Mouse (Mus musculus): Measurements from ENCODE around the gene Chst8.

Chst8 gene

GRCm38 (mm10) chr7:34812531-34813111 is at the start of gene Chst8:
Chst8 (minus strand) TSS chr7:34812711.
- DNase-seq (ENCODE audit: low read depth, low spot score), result peak; percentile 74

- DNase-seq (ENCODE audit: low read depth, low spot score), result no peak
Observed at GRCm38 (mm10) chr7:34858291-34858690, 45.8 kb upstream of the Chst8 start.

GRCm38 (mm10) chr7:34854781-34855352 is 42.4 kb upstream of the Chst8 start:
- DNase-seq (ENCODE audit: low read depth, low spot score), result no peak

- no peak for DNase-seq (ENCODE audit: low read depth, low spot score)
Observed at GRCm38 (mm10) chr7:34853393-34853792, 40.9 kb upstream of the Chst8 start.

- peak; percentile 30 for DNase-seq (ENCODE audit: low read depth, low spot score)
Observed at GRCm38 (mm10) chr7:34849660-34850059, 37.1 kb upstream of the Chst8 start.

- no peak for DNase-seq (ENCODE audit: low read depth, low spot score)
Observed at GRCm38 (mm10) chr7:34848811-34849210, 36.3 kb upstream of the Chst8 start.

- no peak for DNase-seq (ENCODE audit: low read depth, low spot score)
Observed at GRCm38 (mm10) chr7:34847900-34848299, 35.4 kb upstream of the Chst8 start.

- DNase-seq (ENCODE audit: low read depth, low spot score), result peak; percentile 43
Observed at GRCm38 (mm10) chr7:34847410-34847809, 34.9 kb upstream of the Chst8 start.

GRCm38 (mm10) chr7:34838749-34839148 is 26.2 kb upstream of the Chst8 start:
- no peak for DNase-seq (ENCODE audit: low read depth, low spot score)

GRCm38 (mm10) chr7:34838231-34838630 is 25.7 kb upstream of the Chst8 start:
- no peak for DNase-seq (ENCODE audit: low read depth, low spot score)

- DNase-seq (ENCODE audit: low read depth, low spot score), result peak; percentile 32
Observed at GRCm38 (mm10) chr7:34826255-34826909, 13.9 kb upstream of the Chst8 start.

- DNase-seq (ENCODE audit: low read depth, low spot score), result no peak
Observed at GRCm38 (mm10) chr7:34821587-34821986, 9.1 kb upstream of the Chst8 start.

GRCm38 (mm10) chr7:34820554-34820953 is 8.0 kb upstream of the Chst8 start:
- no peak for DNase-seq (ENCODE audit: low read depth, low spot score)

GRCm38 (mm10) chr7:34819796-34820195 is 7.3 kb upstream of the Chst8 start:
- no peak for DNase-seq (ENCODE audit: low read depth, low spot score)

- no peak for DNase-seq (ENCODE audit: low read depth, low spot score)
Observed at GRCm38 (mm10) chr7:34818660-34819059, 6.1 kb upstream of the Chst8 start.

- DNase-seq (ENCODE audit: low read depth, low spot score), result no peak
Observed at GRCm38 (mm10) chr7:34816981-34817380, 4.5 kb upstream of the Chst8 start.

GRCm38 (mm10) chr7:34814801-34815200 is 2.3 kb upstream of the Chst8 start:
- DNase-seq (ENCODE audit: low read depth, low spot score), result no peak

GRCm38 (mm10) chr7:34811531-34812526 is 682 bp downstream of the Chst8 start:
- DNase-seq (ENCODE audit: low read depth, low spot score), result no peak

- no peak for DNase-seq (ENCODE audit: low read depth, low spot score)
Observed at GRCm38 (mm10) chr7:34811060-34811459, 1.5 kb downstream of the Chst8 start.

GRCm38 (mm10) chr7:34806307-34806706 is 6.2 kb downstream of the Chst8 start:
- DNase-seq (ENCODE audit: low read depth, low spot score), result no peak

GRCm38 (mm10) chr7:34805691-34806205 is 6.8 kb downstream of the Chst8 start:
- DNase-seq (ENCODE audit: low read depth, low spot score), result no peak

- no peak for DNase-seq (ENCODE audit: low read depth, low spot score)
Observed at GRCm38 (mm10) chr7:34805042-34805441, 7.5 kb downstream of the Chst8 start.

All from mesoderm, embryonic 11.5 days (tissue).